Mouse (Mus musculus) liver, embryonic 16.5 days (tissue): ENCODE data around the gene Hus1. TPM values are rescaled to one million over a fixed set of nuclear protein-coding genes. Genes with fewer than 3 reads are reported as not detected.

ENCODE experiments used
- polyA plus RNA-seq: library from polyadenylated mRNA; unstranded; fragments of >200 nt; fragmentation: Nextera tagmentation; extraction: Ambion mirVana; gene quantifications from 2 replicates; pipeline ENCODE4 v1.2.1, GENCODE M21; 2015

The Hus1 gene
- polyA plus RNA-seq, 1 experiment from 2014 or later: 6.6 TPM

Other genes with a start within 250 kb of the Hus1 start
- gene Pkd1l1, start 37.9 kb downstream of the Hus1 start, polyA plus RNA-seq: 0.07 and 0.09 TPM in 2 replicates
- gene Gm11992, start 37.4 kb upstream of the Hus1 start, polyA plus RNA-seq: 0.06 TPM in 1 of 2 replicates, not detected in the other
- gene Sun3, start 37.8 kb upstream of the Hus1 start, polyA plus RNA-seq: not detected in 2 replicates
- gene Upp1, start 106.9 kb upstream of the Hus1 start, polyA plus RNA-seq: 1.3 TPM in 2 replicates
- gene Abca13, start 180.8 kb upstream of the Hus1 start, polyA plus RNA-seq: 0.28 and 0.30 TPM in 2 replicates